Mouse (Mus musculus) MEL (cell line): ENCODE results near the gene Nox4. TPM values are rescaled to one million over a fixed set of nuclear protein-coding genes. Genes with fewer than 3 reads are reported as not detected.

Experiments used
- DNase-seq: peaks from one replicate; pipeline ENCODE4 v3.0.0; 2011; ENCODE audit warnings: low read depth, low spot score
- H3K27ac ChIP-seq: 2 replicates; pipeline ENCODE4 v1.5.1; 2012; ENCODE audit warnings: low read depth, mild to moderate bottlenecking, control low read depth, low read length, moderate library complexity; ENCODE audit not compliant: control insufficient read depth
- H3K27me3 ChIP-seq, 2 experiments: fragments of 150-350 bp in 1 of 2; sonication (generic) in 1 of 2; 2 replicates each; pipeline ENCODE4 v1.6.1; 2012; ENCODE audit warnings: low read length in 2 of 2, mild to moderate bottlenecking in 2 of 2, improper control_type of control experiment in 1 of 2, moderate library complexity in 1 of 2; ENCODE audit not compliant: insufficient read depth in 2 of 2, control insufficient read depth in 1 of 2
- H3K36me3 ChIP-seq, 2 experiments: 2 replicates each; pipeline ENCODE4 v1.6.1; 2012 to 2014; ENCODE audit warnings: low read length in 2 of 2, improper control_type of control experiment in 1 of 2, inconsistent platforms in 1 of 2, mild to moderate bottlenecking in 1 of 2; ENCODE audit not compliant: insufficient read depth in 2 of 2, control insufficient read depth in 1 of 2
- H3K4me1 ChIP-seq, 2 experiments: fragments of 150-350 bp in 1 of 2; sonication (generic) in 1 of 2; 2 replicates each; pipeline ENCODE4 v1.6.1; 2012; ENCODE audit warnings: low read length in 2 of 2, improper control_type of control experiment in 1 of 2, mild to moderate bottlenecking in 1 of 2; ENCODE audit not compliant: insufficient read depth in 2 of 2, control insufficient read depth in 1 of 2
- H3K4me3 ChIP-seq, 2 experiments: fragments of 150-350 bp in 1 of 2; sonication (generic) in 1 of 2; 2 replicates each; pipeline ENCODE4 v1.5.1; 2012; ENCODE audit warnings: low read depth in 2 of 2, low read length in 2 of 2, mild to moderate bottlenecking in 2 of 2, moderate library complexity in 2 of 2, control low read depth in 1 of 2, improper control_type of control experiment in 1 of 2; ENCODE audit not compliant: control insufficient read depth in 1 of 2, insufficient read depth in 1 of 2
- H3K79me2 ChIP-seq: 2 replicates; pipeline ENCODE4 v1.6.1; 2012; ENCODE audit warnings: mild to moderate bottlenecking, low read length, moderate library complexity; ENCODE audit not compliant: control insufficient read depth, poor library complexity, insufficient read depth
- H3K9ac ChIP-seq: 2 replicates; pipeline ENCODE4 v1.6.1; 2012; ENCODE audit warnings: low read depth, mild to moderate bottlenecking, control low read depth, low read length, moderate library complexity; ENCODE audit not compliant: control insufficient read depth, poor library complexity, severe bottlenecking
- H3K9me3 ChIP-seq: fragments of 150-350 bp; sonication (generic); replicated peaks from 2 replicates; pipeline ENCODE4 v1.6.1; 2012; ENCODE audit warnings: mild to moderate bottlenecking, low read length, improper control_type of control experiment, moderate library complexity; ENCODE audit not compliant: insufficient read depth
- CHD1 ChIP-seq: IDR thresholded peaks from 2 replicates; pipeline ENCODE4 v1.6.1; 2012; ENCODE audit warnings: low read depth, mild to moderate bottlenecking, inconsistent platforms, low read length, improper control_type of control experiment
- CHD2 ChIP-seq: IDR thresholded peaks from 2 replicates; pipeline ENCODE4 v1.6.1; 2011; ENCODE audit warnings: low read length, improper control_type of control experiment
- ETS1 ChIP-seq: IDR thresholded peaks from 2 replicates; pipeline ENCODE4 v1.6.1; 2012; ENCODE audit warnings: low read depth, mild to moderate bottlenecking, inconsistent platforms, low read length, improper control_type of control experiment, moderate library complexity
- GABPA ChIP-seq: IDR thresholded peaks from 2 replicates; pipeline ENCODE4 v1.6.1; 2012; ENCODE audit warnings: low read depth, mild to moderate bottlenecking, inconsistent platforms, low read length, improper control_type of control experiment, moderate library complexity
- KAT2A ChIP-seq: conservative IDR thresholded peaks from 2 replicates; pipeline ENCODE4 v1.6.1; 2012; ENCODE audit warnings: low read depth, low read length, improper control_type of control experiment, inconsistent platforms
- MAX ChIP-seq: IDR thresholded peaks from 2 replicates; pipeline ENCODE4 v1.6.1; 2011; ENCODE audit warnings: low read length, improper control_type of control experiment
- MAZ ChIP-seq: IDR thresholded peaks from 2 replicates; pipeline ENCODE4 v1.6.1; 2012; ENCODE audit warnings: low read depth, mild to moderate bottlenecking, inconsistent platforms, low read length, improper control_type of control experiment
- MEF2A ChIP-seq: IDR thresholded peaks from 2 replicates; pipeline ENCODE4 v1.6.1; 2014; ENCODE audit warnings: low read depth, mild to moderate bottlenecking, inconsistent platforms, low read length, improper control_type of control experiment; ENCODE audit not compliant: poor library complexity, insufficient replicate concordance, severe bottlenecking; ENCODE audit errors: extremely low read depth
- MYB ChIP-seq: IDR thresholded peaks from 2 replicates; pipeline ENCODE4 v1.6.1; 2011; ENCODE audit warnings: mild to moderate bottlenecking, low read depth, low read length, improper control_type of control experiment
- NRF1 ChIP-seq: IDR thresholded peaks from 2 replicates; pipeline ENCODE4 v1.6.1; 2014; ENCODE audit warnings: low read depth, mild to moderate bottlenecking, inconsistent platforms, low read length, improper control_type of control experiment, moderate library complexity; ENCODE audit not compliant: poor library complexity, insufficient read depth, severe bottlenecking
- POLR2AphosphoS2 ChIP-seq: IDR thresholded peaks from 2 replicates; pipeline ENCODE4 v1.6.1; 2011; ENCODE audit warnings: low read length, improper control_type of control experiment
- POLR2AphosphoS5 ChIP-seq: IDR thresholded peaks from 2 replicates; pipeline ENCODE4 v1.6.1; 2012; ENCODE audit warnings: low read depth, borderline replicate concordance, mild to moderate bottlenecking, inconsistent platforms, low read length, moderate library complexity, mixed read lengths
- RAD21 ChIP-seq: IDR thresholded peaks from 2 replicates; pipeline ENCODE4 v1.6.1; 2011; ENCODE audit warnings: mild to moderate bottlenecking, low read depth, low read length, improper control_type of control experiment
- SMC3 ChIP-seq: IDR thresholded peaks from 2 replicates; pipeline ENCODE4 v1.6.1; 2011; ENCODE audit warnings: low read depth, low read length, improper control_type of control experiment
- TCF12 ChIP-seq: IDR thresholded peaks from 2 replicates; pipeline ENCODE4 v1.6.1; 2014; ENCODE audit warnings: low read depth, mild to moderate bottlenecking, inconsistent platforms, low read length, improper control_type of control experiment, moderate library complexity
- UBTF ChIP-seq: IDR thresholded peaks from 2 replicates; pipeline ENCODE4 v1.6.1; 2012; ENCODE audit warnings: low read depth, mild to moderate bottlenecking, inconsistent platforms, low read length, improper control_type of control experiment, moderate library complexity, borderline replicate concordance; ENCODE audit not compliant: insufficient read depth
- USF1 ChIP-seq: IDR thresholded peaks from 2 replicates; pipeline ENCODE4 v1.6.1; 2014; ENCODE audit warnings: low read depth, mild to moderate bottlenecking, inconsistent platforms, low read length, improper control_type of control experiment, moderate library complexity
- polyA plus RNA-seq, 2 experiments: library from polyadenylated mRNA; stranded (reverse) in 1 of 2; unstranded in 1 of 2; fragments of >175 nt in 1 of 2; fragments of >200 nt in 1 of 2; gene quantifications; 2 replicates each; pipeline versions ENCODE4 v1.2.1 to v1.2.4; 2012; ENCODE audit warnings: low replicate concordance in 2 of 2, low read depth in 1 of 2; ENCODE audit not compliant: insufficient read length in 2 of 2, insufficient read depth in 1 of 2, missing spikeins in 1 of 2
- total RNA-seq: library from RNA; depleted of rRNA; stranded (reverse); fragments of 300-350 nt; gene quantifications from 2 replicates; pipeline ENCODE4 v1.2.3, GENCODE M21; 2012; rRNA removed

Gene Nox4
- not detected in 2 replicates for total RNA-seq
- polyA plus RNA-seq, result not detected

- Histone ChIP-seq H3K27me3 (no peaks in the 10 kb centered on the region), H3K4me3 (no peak within 1 kb of the TSS), H3K4me1 (no peaks in the 10 kb centered on the region), H3K27ac (no peak within 1 kb of the TSS), H3K9me3 (no peaks in the 10 kb centered on the region), H3K36me3 (no peaks in the 10 kb centered on the region), H3K79me2 (no peaks in the 10 kb centered on the region), H3K9ac (no peak within 1 kb of the TSS)
- TF ChIP-seq NRF1 (no peak), CHD1 (no peak), USF1 (no peak), SMC3 (no peak)
- DNase-seq, result no peak
These were observed at the start of gene Nox4 for GRCm38 (mm10) chr7:87245856-87246579. Gene Nox4, plus strand, starts transcription at chr7:87246096.

GRCm38 (mm10) chr7:87204751-87205150, 41.1 kb upstream of the Nox4 start:
- H3K9ac ChIP-seq, result no peak overlapping the region
- H3K4me3 ChIP-seq, result no peak overlapping the region
- no peaks in the 10 kb centered on the region for H3K4me1 ChIP-seq
- H3K36me3 ChIP-seq, result no peaks in the 10 kb centered on the region
- no peaks in the 10 kb centered on the region for H3K27me3 ChIP-seq
- H3K79me2 ChIP-seq, result no peaks in the 10 kb centered on the region
- no peak for DNase-seq
- no peak overlapping the region for H3K27ac ChIP-seq
- TF ChIP-seq KAT2A (no peak), ETS1 (no peak), MAX (no peak), UBTF (no peak)
- no peaks in the 10 kb centered on the region for H3K9me3 ChIP-seq

- H3K36me3 ChIP-seq, result no peaks in the 10 kb centered on the region
- no peaks in the 10 kb centered on the region for H3K9me3 ChIP-seq
- DNase-seq, result no peak
- no peaks in the 10 kb centered on the region for H3K79me2 ChIP-seq
- H3K4me1 ChIP-seq, result no peaks in the 10 kb centered on the region
- no peak overlapping the region for H3K27ac ChIP-seq
- no peak for TF ChIP-seq KAT2A
- no peak for TF ChIP-seq ETS1
- no peak for TF ChIP-seq GABPA
- TF ChIP-seq MAZ, result no peak
- no peak for TF ChIP-seq MYB
- TF ChIP-seq POLR2AphosphoS5, result no peak
- no peak for TF ChIP-seq CHD2
- no peak for TF ChIP-seq SMC3
- TF ChIP-seq NRF1, result no peak
- no peak for TF ChIP-seq MEF2A
- TF ChIP-seq RAD21, result no peak
- TF ChIP-seq POLR2AphosphoS2, result no peak
- no peak for TF ChIP-seq TCF12
- TF ChIP-seq, all 39 proteins: peak for 0
- no peak overlapping the region for H3K4me3 ChIP-seq
- no peaks in the 10 kb centered on the region for H3K27me3 ChIP-seq
- no peak overlapping the region for H3K9ac ChIP-seq
These were observed 24.2 kb upstream of the Nox4 start for GRCm38 (mm10) chr7:87221712-87222111.
